Comparison of ENCODE assay signal across 8 mouse cellular contexts in the genomic region with DNA sequence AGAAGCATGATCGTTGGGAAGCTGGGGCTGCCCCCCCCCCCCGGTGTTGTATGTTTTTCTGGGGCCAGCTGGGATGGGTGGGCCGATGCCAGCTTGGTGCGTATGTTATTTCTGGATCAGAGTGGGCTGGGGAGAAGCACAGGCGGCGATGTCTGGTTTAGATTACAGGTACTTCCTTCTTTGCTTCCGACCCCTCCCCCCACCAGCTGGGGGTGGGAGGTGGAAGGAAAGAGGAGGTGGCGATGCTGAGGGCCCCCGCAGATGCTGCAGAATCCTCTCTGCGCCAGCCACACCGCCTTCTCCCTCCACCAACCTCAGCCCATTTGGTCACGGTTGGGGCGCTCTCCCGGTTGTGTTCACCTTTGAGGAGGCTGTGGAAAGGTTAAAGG. TPM values are rescaled to one million over a fixed set of nuclear protein-coding genes. Genes with fewer than 3 reads are reported as not detected.
DNase-seq lines count a peak whose midpoint lies in the region; ATAC-seq lines count a peak whose summit lies in the region.

No protein-coding gene starts in this region.

- H3K27me3 ChIP-seq in lung, embryonic 16.5 days (ENCODE audit: control insufficient read depth, insufficient read depth, low read depth, low read length), result peaks cover 36% of the 10 kb centered on the region
- H3K27me3 ChIP-seq in embryonic facial prominence, embryonic 10.5 days (replicated peaks; ENCODE audit: low read depth, poor library complexity, severe bottlenecking), result peaks cover 45% of the 10 kb centered on the region
- H3K27me3 ChIP-seq in liver, embryonic 15.5 days, result peaks cover 53% of the 10 kb centered on the region

- H3K4me2 ChIP-seq in lung, embryonic 16.5 days (ENCODE audit: low read depth, low read length), result peak overlapping the region; percentile 64
- H3K4me2 ChIP-seq in liver, embryonic 15.5 days, result peak overlapping the region; percentile 53

- WGBS in lung, embryonic 16.5 days, result 4% methylated on average over 14 of the region's 14 CpGs
- under 1% methylated on average over 14 of the region's 14 CpGs for WGBS in embryonic facial prominence, embryonic 10.5 days
- WGBS in liver, embryonic 15.5 days (ENCODE audit: insufficient replicate concordance), result 2% methylated on average over 14 of the region's 14 CpGs

- no peak overlapping the region for H3K9ac ChIP-seq in lung, embryonic 16.5 days (ENCODE audit: low read length)
- no peak overlapping the region for H3K9ac ChIP-seq in liver, embryonic 15.5 days

- no peaks in the 10 kb centered on the region for H3K36me3 ChIP-seq in lung, embryonic 16.5 days (ENCODE audit: control insufficient read depth, insufficient read depth, low read length)
- no peaks in the 10 kb centered on the region for H3K36me3 ChIP-seq in embryonic facial prominence, embryonic 10.5 days (replicated peaks)
- H3K36me3 ChIP-seq in liver, embryonic 15.5 days (replicated peaks), result no peaks in the 10 kb centered on the region

- peak overlapping the region; percentile 50 for H3K4me3 ChIP-seq in lung, embryonic 16.5 days (ENCODE audit: low read length)
- peak overlapping the region; percentile 66 for H3K4me3 ChIP-seq in embryonic facial prominence, embryonic 10.5 days
- H3K4me3 ChIP-seq in liver, embryonic 15.5 days (replicated peaks), result no peak overlapping the region

- H3K4me1 ChIP-seq in lung, embryonic 16.5 days (replicated peaks; ENCODE audit: control insufficient read depth, insufficient read depth, low read length), result peaks cover 9% of the 10 kb centered on the region
- peaks cover 27% of the 10 kb centered on the region for H3K4me1 ChIP-seq in embryonic facial prominence, embryonic 10.5 days
- H3K4me1 ChIP-seq in liver, embryonic 15.5 days (replicated peaks), result peaks cover 17% of the 10 kb centered on the region

- DNase-seq in lung, adult 18-20 months, result no peak
- peak; percentile 74 for DNase-seq in embryonic facial prominence, embryonic 10.5 days (ENCODE audit: low spot score)
- DNase-seq in right cerebral cortex, postnatal 4 days, result peak; percentile 74
- DNase-seq in adrenal gland, postnatal 10 days, result no peak
- no peak for DNase-seq in adrenal gland, postnatal 25 days

- ATAC-seq in lung, embryonic 16.5 days (ENCODE audit: low read depth), result peak; percentile 12; the same call in 1 of the 2 replicates
- ATAC-seq in inflammation-experienced regulatory T-cells, adult 6 months, result peak; percentile 38
- ATAC-seq in liver, embryonic 15.5 days (ENCODE audit: insufficient read depth), result no peak

- no peak overlapping the region for H3K27ac ChIP-seq in lung, embryonic 16.5 days (ENCODE audit: low read length)
- H3K27ac ChIP-seq in embryonic facial prominence, embryonic 10.5 days (replicated peaks), result peak overlapping the region; percentile 52
- H3K27ac ChIP-seq in liver, embryonic 15.5 days (replicated peaks), result no peak overlapping the region

- H3K9me3 ChIP-seq in lung, embryonic 16.5 days (ENCODE audit: control insufficient read depth, low read length), result no peaks in the 10 kb centered on the region
- no peaks in the 10 kb centered on the region for H3K9me3 ChIP-seq in embryonic facial prominence, embryonic 10.5 days
- no peaks in the 10 kb centered on the region for H3K9me3 ChIP-seq in liver, embryonic 15.5 days (replicated peaks)

RNA-seq across cellular contexts. Expression of a gene that starts 0.7 kb away (rescaled TPM):
- polyA plus RNA-seq in lung, embryonic 16.5 days (2015; fragmentation: Nextera tagmentation; extraction: Ambion mirVana), result 0.88 and 1.9 TPM in 2 replicates
- polyA plus RNA-seq in embryonic facial prominence, embryonic 10.5 days (2016; fragmentation: Nextera tagmentation; extraction: Ambion mirVana), result 5.2 and 6.9 TPM in 2 replicates
- polyA plus RNA-seq in inflammation-experienced regulatory T-cells, adult 6 months (2017; shearing (Covaris generic)), result 10 to 100 TPM; 12.2 to 49.0 (median 34.4) TPM
- polyA plus RNA-seq in liver, embryonic 15.5 days (2015; fragmentation: Nextera tagmentation; extraction: Ambion mirVana), result 0.13 and 0.24 TPM in 2 replicates
- total RNA-seq in adrenal gland, postnatal 10 days (2021), result 1 to 10 TPM; 3.2 to 4.6 TPM
- 3.9 TPM in 2 replicates for total RNA-seq in adrenal gland, postnatal 25 days (2021)

RNA-seq across cellular contexts. Expression of a gene that starts 19.5 kb away (rescaled TPM):
- 900 and 901 TPM in 2 replicates for polyA plus RNA-seq in lung, embryonic 16.5 days (2015; fragmentation: Nextera tagmentation; extraction: Ambion mirVana)
- polyA plus RNA-seq in embryonic facial prominence, embryonic 10.5 days (2016; fragmentation: Nextera tagmentation; extraction: Ambion mirVana), result 906 and 913 TPM in 2 replicates
- polyA plus RNA-seq in inflammation-experienced regulatory T-cells, adult 6 months (2017; shearing (Covaris generic)), result 1,000 to 10,000 TPM; 1,299 to 2,086 (median 1,613) TPM
- 435 and 496 TPM in 2 replicates for polyA plus RNA-seq in liver, embryonic 15.5 days (2015; fragmentation: Nextera tagmentation; extraction: Ambion mirVana)
- 1,000 to 10,000 TPM in 1 of 2 experiments, 100 to 1,000 TPM in 1; 973 to 1,027 TPM for total RNA-seq in adrenal gland, postnatal 10 days (2021)
- 894 and 1,002 TPM in 2 replicates for total RNA-seq in adrenal gland, postnatal 25 days (2021)

RNA-seq across cellular contexts. Expression of a gene that starts 21.0 kb away (rescaled TPM):
- not detected in 2 replicates for polyA plus RNA-seq in lung, embryonic 16.5 days (2015; fragmentation: Nextera tagmentation; extraction: Ambion mirVana)
- not detected in 2 replicates for polyA plus RNA-seq in embryonic facial prominence, embryonic 10.5 days (2016; fragmentation: Nextera tagmentation; extraction: Ambion mirVana)
- polyA plus RNA-seq in inflammation-experienced regulatory T-cells, adult 6 months (2017; shearing (Covaris generic)), result not detected
- not detected in 2 replicates for polyA plus RNA-seq in liver, embryonic 15.5 days (2015; fragmentation: Nextera tagmentation; extraction: Ambion mirVana)
- total RNA-seq in adrenal gland, postnatal 10 days (2021), result 1 to 10 TPM in 1 of 2 experiments, not detected in 1; 1.2 TPM
- not detected in 2 replicates for total RNA-seq in adrenal gland, postnatal 25 days (2021)

RNA-seq across cellular contexts. Expression of a gene that starts 32.7 kb away (rescaled TPM):
- 73.6 and 75.8 TPM in 2 replicates for polyA plus RNA-seq in lung, embryonic 16.5 days (2015; fragmentation: Nextera tagmentation; extraction: Ambion mirVana)
- 85.5 and 87.8 TPM in 2 replicates for polyA plus RNA-seq in embryonic facial prominence, embryonic 10.5 days (2016; fragmentation: Nextera tagmentation; extraction: Ambion mirVana)
- 10 to 100 TPM; 28.1 to 42.5 (median 32.0) TPM for polyA plus RNA-seq in inflammation-experienced regulatory T-cells, adult 6 months (2017; shearing (Covaris generic))
- polyA plus RNA-seq in liver, embryonic 15.5 days (2015; fragmentation: Nextera tagmentation; extraction: Ambion mirVana), result 23.2 and 26.1 TPM in 2 replicates
- 100 to 1,000 TPM; 166 to 171 TPM for total RNA-seq in adrenal gland, postnatal 10 days (2021)
- total RNA-seq in adrenal gland, postnatal 25 days (2021), result 194 and 219 TPM in 2 replicates

Comparison
In these comparisons a context has a peak if more than half of its experiments do, and no peak if none do; other contexts are left out.
1. DNase-seq: peak in embryonic facial prominence, embryonic 10.5 days (single experiment) and right cerebral cortex, postnatal 4 days (single experiment); none in lung, adult 18-20 months (0 of 2), adrenal gland, postnatal 10 days (single experiment) and adrenal gland, postnatal 25 days (single experiment).